Mouse (Mus musculus): ENCODE measurements around the gene Osbpl8. TPM values are rescaled to one million over a fixed set of nuclear protein-coding genes. Genes with fewer than 3 reads are reported as not detected.

Osbpl8 gene
- total and polyA plus RNA-seq, 3 experiments, result 12.9 to 26.4 (median 23.4) TPM

DNA sequence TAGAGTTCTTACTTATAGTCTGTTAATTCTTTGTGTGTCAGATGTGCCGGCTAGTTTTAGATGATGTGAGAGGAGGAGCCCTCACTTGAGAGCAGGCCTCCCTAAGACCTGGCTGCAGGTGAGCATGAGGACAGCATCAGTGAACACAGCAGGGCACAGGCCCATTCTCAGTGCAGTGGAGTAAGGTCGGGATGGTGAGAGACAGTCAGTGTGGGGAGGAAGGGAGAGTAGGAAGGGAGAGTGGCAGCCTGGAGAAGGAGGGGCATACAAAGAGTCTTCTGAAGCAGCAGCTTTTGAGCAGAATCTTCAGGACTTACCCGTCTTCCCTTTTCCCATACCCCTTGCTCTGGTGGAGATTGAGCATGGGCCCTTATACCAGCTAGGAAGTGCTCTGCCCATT is 51.0 kb downstream of the Osbpl8 start:
- Histone ChIP-seq H3K4me3 (replicated peaks in 1 of 3; ENCODE audit: low read depth in 2 of 3, low read length in 2 of 3, poor library complexity in 1 of 3) (no peak overlapping the region), H3K9ac (ENCODE audit: insufficient read depth, low read depth) (no peak overlapping the region), H3K9me3 (replicated peaks; ENCODE audit: low read length) (no peaks in the 10 kb centered on the region), H3K36me3 (replicated peaks in 1 of 2; ENCODE audit: control insufficient read depth in 1 of 2, insufficient read depth in 1 of 2, low read length in 1 of 2) (peaks cover 7 to 16% of the 10 kb centered on the region in 2 experiments), H3K4me2 (ENCODE audit: insufficient read depth, low read depth, poor library complexity, severe bottlenecking) (no peak overlapping the region), H3K27ac (ENCODE audit: insufficient read depth, low read depth) (no peak overlapping the region), H3K79me2 (replicated peaks; ENCODE audit: control insufficient read depth, extremely low read depth, insufficient read depth, poor library complexity, severe bottlenecking) (peaks cover 3% of the 10 kb centered on the region), H3K27me3 (replicated peaks) (no peaks in the 10 kb centered on the region), H3K4me1 (ENCODE audit: control insufficient read depth in 1 of 2, insufficient read depth in 2 of 2) (peaks cover 0 to 2% of the 10 kb centered on the region in 2 experiments; a peak in 2 of 4 replicates)
- dilution Hi-C loops (cut with MboI; ENCODE audit: extremely low pct_ligation_motif_present, extremely low pct_unique_long_range_greater_than_20kb, low sequenced_read_pairs), result no loop called here
- no peak for DNase-seq (ENCODE audit: extremely low read depth)
- in situ Hi-C loops (cut with MboI; ENCODE audit: low pct_ligation_motif_present, low pct_unique_long_range_greater_than_20kb, low sequenced_read_pairs), result no loop called here
- TF ChIP-seq ZC3H11A (IDR thresholded peaks at IDR 0.05; ENCODE audit: low read depth, low read length) (no peak), SMC3 (IDR thresholded peaks at IDR 0.05; ENCODE audit: low read depth, low read length) (no peak), MYC (IDR thresholded peaks at IDR 0.05; ENCODE audit: low read depth, low read length) (no peak), HCFC1 (IDR thresholded peaks at IDR 0.05; ENCODE audit: low read depth, low read length) (no peak), ZKSCAN1 (IDR thresholded peaks at IDR 0.05; ENCODE audit: borderline replicate concordance, low read depth, low read length) (no peak), JUN (IDR thresholded peaks at IDR 0.05; ENCODE audit: insufficient read depth, low read depth, low read length) (no peak), ETS1 (conservative IDR thresholded peaks at IDR 0.05; ENCODE audit: low read depth, low read length) (no peak), BHLHE40 (IDR thresholded peaks at IDR 0.05; ENCODE audit: low read depth, low read length) (no peak), MXI1 (IDR thresholded peaks at IDR 0.05; ENCODE audit: low read depth, low read length) (no peak), GABPA (IDR thresholded peaks at IDR 0.05; ENCODE audit: insufficient replicate concordance, low read depth, low read length) (no peak), MAX (IDR thresholded peaks at IDR 0.05; ENCODE audit: low read length) (no peak), RCOR1 (conservative IDR thresholded peaks at IDR 0.05; ENCODE audit: low read depth, low read length) (no peak), EP300 (IDR thresholded peaks at IDR 0.05; ENCODE audit: low read length) (no peak), CHD1 (IDR thresholded peaks at IDR 0.05; ENCODE audit: low read depth, low read length) (no peak)

- DNase-seq (ENCODE audit: extremely low read depth), result no peak
- no peak for TF ChIP-seq MXI1 (IDR thresholded peaks at IDR 0.05; ENCODE audit: low read depth, low read length)
- TF ChIP-seq SMC3 (IDR thresholded peaks at IDR 0.05; ENCODE audit: low read depth, low read length), result no peak
- TF ChIP-seq JUN (IDR thresholded peaks at IDR 0.05; ENCODE audit: insufficient read depth, low read depth, low read length), result no peak
- TF ChIP-seq ETS1 (conservative IDR thresholded peaks at IDR 0.05; ENCODE audit: low read depth, low read length), result no peak
- TF ChIP-seq BHLHE40 (IDR thresholded peaks at IDR 0.05; ENCODE audit: low read depth, low read length), result no peak
- TF ChIP-seq MYC (IDR thresholded peaks at IDR 0.05; ENCODE audit: low read depth, low read length), result no peak
- no peak for TF ChIP-seq USF1 (IDR thresholded peaks at IDR 0.05; ENCODE audit: low read depth, low read length)
- no peak for TF ChIP-seq MAZ (IDR thresholded peaks at IDR 0.05; ENCODE audit: low read depth, low read length)
- TF ChIP-seq POLR2AphosphoS2 (IDR thresholded peaks at IDR 0.05; ENCODE audit: low read depth, low read length), result no peak
- TF ChIP-seq CTCF (conservative IDR thresholded peaks at IDR 0.05 in 1 of 2, IDR thresholded peaks at IDR 0.05 in 1 of 2; ENCODE audit: low read depth in 2 of 2, low read length in 2 of 2), result no peak
Measured at GRCm38 (mm10) chr10:111216111-111216510, 51.6 kb downstream of the Osbpl8 start.

More at GRCm38 (mm10) chr10:111216111-111216510, 51.6 kb downstream of the Osbpl8 start:
- no peak overlapping the region for H3K4me3 ChIP-seq (replicated peaks in 1 of 3; ENCODE audit: low read depth in 2 of 3, low read length in 2 of 3, poor library complexity in 1 of 3)
- no peak overlapping the region for H3K27ac ChIP-seq (ENCODE audit: insufficient read depth, low read depth)
- H3K27me3 ChIP-seq (replicated peaks), result no peaks in the 10 kb centered on the region
- H3K36me3 ChIP-seq (replicated peaks in 1 of 2; ENCODE audit: control insufficient read depth in 1 of 2, insufficient read depth in 1 of 2, low read length in 1 of 2), result peaks cover 12 to 18% of the 10 kb centered on the region in 2 experiments
- peaks cover 3% of the 10 kb centered on the region for H3K79me2 ChIP-seq (replicated peaks; ENCODE audit: control insufficient read depth, extremely low read depth, insufficient read depth, poor library complexity, severe bottlenecking)
- H3K9ac ChIP-seq (ENCODE audit: insufficient read depth, low read depth), result no peak overlapping the region
- H3K4me2 ChIP-seq (ENCODE audit: insufficient read depth, low read depth, poor library complexity, severe bottlenecking), result no peak overlapping the region
- no peaks in the 10 kb centered on the region for H3K9me3 ChIP-seq (replicated peaks; ENCODE audit: low read length)
- H3K4me1 ChIP-seq (ENCODE audit: control insufficient read depth in 1 of 2, insufficient read depth in 2 of 2), result no peaks in the 10 kb centered on the region
- in situ Hi-C loops (cut with MboI; ENCODE audit: low pct_ligation_motif_present, low pct_unique_long_range_greater_than_20kb, low sequenced_read_pairs), result no loop called here
- dilution Hi-C loops (cut with MboI; ENCODE audit: extremely low pct_ligation_motif_present, extremely low pct_unique_long_range_greater_than_20kb, low sequenced_read_pairs), result no loop called here

All from CH12.LX (cell line).